Mouse (Mus musculus): ENCODE measurements at regions not wholly inside any gene's neighbourhood (a gene's known extent, or its start where the extent isn't known, plus 50 kb on each side); places are given as distances from the start of the nearest gene placed in this dataset.
A peak's percentile ranks its signal among the peaks of the same experiment; 100 is the strongest.

- no peaks in the 10 kb centered on the region for H3K9me3 ChIP-seq (ENCODE audit: control insufficient read depth, low read length)
- no peak for ATAC-seq (ENCODE audit: insufficient number of reproducible peaks, low FRiP score, low TSS enrichment, low read depth)
- DNase-seq (ENCODE audit: low spot score): no peak
- no peaks in the 10 kb centered on the region for H3K4me1 ChIP-seq (ENCODE audit: control insufficient read depth, insufficient read depth, low read length)
- H3K9ac ChIP-seq (ENCODE audit: low read length): no peak overlapping the region
- no peaks in the 10 kb centered on the region for H3K27me3 ChIP-seq (ENCODE audit: control insufficient read depth, insufficient read depth, low read length)
- no peak overlapping the region for H3K4me2 ChIP-seq (ENCODE audit: low read depth, severe bottlenecking)
- no peaks in the 10 kb centered on the region for H3K36me3 ChIP-seq (ENCODE audit: control insufficient read depth, insufficient read depth, low read length)
- no peak overlapping the region for H3K4me3 ChIP-seq (ENCODE audit: low read depth, low read length)
- WGBS: 85% methylated on average over 3 of the region's 3 CpGs
- no peak overlapping the region for H3K27ac ChIP-seq (replicated peaks; ENCODE audit: low read depth, low read length)
These were observed 168.0 kb upstream of the Sall1 start for GRCm38 (mm10) chr8:89211931-89212330.

- Histone ChIP-seq H3K9ac (ENCODE audit: low read length) (no peak overlapping the region), H3K27ac (replicated peaks; ENCODE audit: low read depth, low read length) (no peak overlapping the region), H3K36me3 (ENCODE audit: control insufficient read depth, insufficient read depth, low read length) (no peaks in the 10 kb centered on the region), H3K4me3 (ENCODE audit: low read depth, low read length) (no peak overlapping the region), H3K4me1 (ENCODE audit: control insufficient read depth, insufficient read depth, low read length) (no peaks in the 10 kb centered on the region), H3K27me3 (ENCODE audit: control insufficient read depth, insufficient read depth, low read length) (no peaks in the 10 kb centered on the region), H3K4me2 (ENCODE audit: low read depth, severe bottlenecking) (no peak overlapping the region), H3K9me3 (ENCODE audit: control insufficient read depth, low read length) (no peaks in the 10 kb centered on the region)
- no peak for DNase-seq (ENCODE audit: low spot score)
- WGBS: 62% methylated on average over 1 of the region's 1 CpGs
- no peak for ATAC-seq (ENCODE audit: insufficient number of reproducible peaks, low FRiP score, low TSS enrichment, low read depth)
These were observed 166.7 kb upstream of the Sall1 start for GRCm38 (mm10) chr8:89210684-89211083.

GRCm38 (mm10) chr8:89207891-89208290 is 163.9 kb upstream of the Sall1 start:
- Histone ChIP-seq H3K4me2 (ENCODE audit: low read depth, severe bottlenecking) (no peak overlapping the region), H3K9me3 (ENCODE audit: control insufficient read depth, low read length) (no peaks in the 10 kb centered on the region), H3K36me3 (ENCODE audit: control insufficient read depth, insufficient read depth, low read length) (no peaks in the 10 kb centered on the region), H3K27me3 (ENCODE audit: control insufficient read depth, insufficient read depth, low read length) (no peaks in the 10 kb centered on the region), H3K4me3 (ENCODE audit: low read depth, low read length) (no peak overlapping the region), H3K27ac (replicated peaks; ENCODE audit: low read depth, low read length) (no peak overlapping the region), H3K9ac (ENCODE audit: low read length) (no peak overlapping the region), H3K4me1 (ENCODE audit: control insufficient read depth, insufficient read depth, low read length) (no peaks in the 10 kb centered on the region)
- DNase-seq (ENCODE audit: low spot score): no peak
- ATAC-seq (ENCODE audit: insufficient number of reproducible peaks, low FRiP score, low TSS enrichment, low read depth): no peak
- WGBS: 78% methylated on average over 2 of the region's 2 CpGs

GRCm38 (mm10) chr8:89202484-89203096 is 158.6 kb upstream of the Sall1 start:
- no peaks in the 10 kb centered on the region for H3K9me3 ChIP-seq (ENCODE audit: control insufficient read depth, low read length)
- no peaks in the 10 kb centered on the region for H3K27me3 ChIP-seq (ENCODE audit: control insufficient read depth, insufficient read depth, low read length)
- H3K36me3 ChIP-seq (ENCODE audit: control insufficient read depth, insufficient read depth, low read length): no peaks in the 10 kb centered on the region
- H3K27ac ChIP-seq (replicated peaks; ENCODE audit: low read depth, low read length): no peak overlapping the region
- H3K9ac ChIP-seq (ENCODE audit: low read length): no peak overlapping the region
- no peak for DNase-seq (ENCODE audit: low spot score)
- no peaks in the 10 kb centered on the region for H3K4me1 ChIP-seq (ENCODE audit: control insufficient read depth, insufficient read depth, low read length)
- WGBS: 83% methylated on average over 5 of the region's 5 CpGs
- H3K4me3 ChIP-seq (ENCODE audit: low read depth, low read length): no peak overlapping the region
- no peak overlapping the region for H3K4me2 ChIP-seq (ENCODE audit: low read depth, severe bottlenecking)
- no peak for ATAC-seq (ENCODE audit: insufficient number of reproducible peaks, low FRiP score, low TSS enrichment, low read depth)

GRCm38 (mm10) chr8:89200301-89200700 is 156.3 kb upstream of the Sall1 start:
- Histone ChIP-seq H3K9ac (ENCODE audit: low read length) (no peak overlapping the region), H3K9me3 (ENCODE audit: control insufficient read depth, low read length) (no peaks in the 10 kb centered on the region), H3K4me1 (ENCODE audit: control insufficient read depth, insufficient read depth, low read length) (no peaks in the 10 kb centered on the region), H3K36me3 (ENCODE audit: control insufficient read depth, insufficient read depth, low read length) (no peaks in the 10 kb centered on the region), H3K27me3 (ENCODE audit: control insufficient read depth, insufficient read depth, low read length) (no peaks in the 10 kb centered on the region), H3K27ac (replicated peaks; ENCODE audit: low read depth, low read length) (no peak overlapping the region), H3K4me2 (ENCODE audit: low read depth, severe bottlenecking) (no peak overlapping the region), H3K4me3 (ENCODE audit: low read depth, low read length) (no peak overlapping the region)
- WGBS: 74% methylated on average over 2 of the region's 2 CpGs
- no peak for ATAC-seq (ENCODE audit: insufficient number of reproducible peaks, low FRiP score, low TSS enrichment, low read depth)
- no peak for DNase-seq (ENCODE audit: low spot score)

GRCm38 (mm10) chr8:89185314-89185713 is 141.4 kb upstream of the Sall1 start:
- Histone ChIP-seq H3K4me2 (ENCODE audit: low read depth, severe bottlenecking) (no peak overlapping the region), H3K36me3 (ENCODE audit: control insufficient read depth, insufficient read depth, low read length) (no peaks in the 10 kb centered on the region), H3K4me1 (ENCODE audit: control insufficient read depth, insufficient read depth, low read length) (no peaks in the 10 kb centered on the region), H3K4me3 (ENCODE audit: low read depth, low read length) (no peak overlapping the region), H3K27me3 (ENCODE audit: control insufficient read depth, insufficient read depth, low read length) (no peaks in the 10 kb centered on the region), H3K9ac (ENCODE audit: low read length) (no peak overlapping the region), H3K27ac (replicated peaks; ENCODE audit: low read depth, low read length) (no peak overlapping the region), H3K9me3 (ENCODE audit: control insufficient read depth, low read length) (no peaks in the 10 kb centered on the region)
- DNase-seq (ENCODE audit: low spot score): peak; percentile 27
- 15% methylated on average over 17 of the region's 17 CpGs for WGBS
- ATAC-seq (ENCODE audit: insufficient number of reproducible peaks, low FRiP score, low TSS enrichment, low read depth): no peak

- 91% methylated on average over 7 of the region's 7 CpGs for WGBS
- no peak for ATAC-seq (ENCODE audit: insufficient number of reproducible peaks, low FRiP score, low TSS enrichment, low read depth)
- DNase-seq (ENCODE audit: low spot score): no peak
- Histone ChIP-seq H3K27ac (replicated peaks; ENCODE audit: low read depth, low read length) (no peak overlapping the region), H3K36me3 (ENCODE audit: control insufficient read depth, insufficient read depth, low read length) (no peaks in the 10 kb centered on the region), H3K4me3 (ENCODE audit: low read depth, low read length) (no peak overlapping the region), H3K9me3 (ENCODE audit: control insufficient read depth, low read length) (no peaks in the 10 kb centered on the region), H3K9ac (ENCODE audit: low read length) (no peak overlapping the region), H3K27me3 (ENCODE audit: control insufficient read depth, insufficient read depth, low read length) (no peaks in the 10 kb centered on the region), H3K4me2 (ENCODE audit: low read depth, severe bottlenecking) (no peak overlapping the region), H3K4me1 (ENCODE audit: control insufficient read depth, insufficient read depth, low read length) (no peaks in the 10 kb centered on the region)
These were observed 131.7 kb upstream of the Sall1 start for GRCm38 (mm10) chr8:89175631-89176030.

- Histone ChIP-seq H3K4me2 (ENCODE audit: low read depth, severe bottlenecking) (no peak overlapping the region), H3K9me3 (ENCODE audit: control insufficient read depth, low read length) (no peaks in the 10 kb centered on the region), H3K9ac (ENCODE audit: low read length) (no peak overlapping the region), H3K4me3 (ENCODE audit: low read depth, low read length) (no peak overlapping the region), H3K27me3 (ENCODE audit: control insufficient read depth, insufficient read depth, low read length) (no peaks in the 10 kb centered on the region), H3K36me3 (ENCODE audit: control insufficient read depth, insufficient read depth, low read length) (no peaks in the 10 kb centered on the region), H3K27ac (replicated peaks; ENCODE audit: low read depth, low read length) (no peak overlapping the region), H3K4me1 (ENCODE audit: control insufficient read depth, insufficient read depth, low read length) (peaks cover 6% of the 10 kb centered on the region)
- 70% methylated on average over 5 of the region's 5 CpGs for WGBS
- DNase-seq (ENCODE audit: low spot score) (no peak), ATAC-seq (ENCODE audit: insufficient number of reproducible peaks, low FRiP score, low TSS enrichment, low read depth) (no peak)
These were observed 127.6 kb upstream of the Sall1 start for GRCm38 (mm10) chr8:89171561-89171960.

GRCm38 (mm10) chr8:89169484-89169883 is 125.5 kb upstream of the Sall1 start:
- Histone ChIP-seq H3K36me3 (ENCODE audit: control insufficient read depth, insufficient read depth, low read length) (no peaks in the 10 kb centered on the region), H3K4me3 (ENCODE audit: low read depth, low read length) (no peak overlapping the region), H3K9me3 (ENCODE audit: control insufficient read depth, low read length) (no peaks in the 10 kb centered on the region), H3K9ac (ENCODE audit: low read length) (no peak overlapping the region), H3K27me3 (ENCODE audit: control insufficient read depth, insufficient read depth, low read length) (no peaks in the 10 kb centered on the region), H3K27ac (replicated peaks; ENCODE audit: low read depth, low read length) (no peak overlapping the region), H3K4me2 (ENCODE audit: low read depth, severe bottlenecking) (no peak overlapping the region), H3K4me1 (ENCODE audit: control insufficient read depth, insufficient read depth, low read length) (peaks cover 6% of the 10 kb centered on the region)
- ATAC-seq (ENCODE audit: insufficient number of reproducible peaks, low FRiP score, low TSS enrichment, low read depth) (no peak), DNase-seq (ENCODE audit: low spot score) (peak; percentile 30)
- 13% methylated on average over 7 of the region's 7 CpGs for WGBS
